Mouse (Mus musculus) heart, postnatal 0 days (tissue): ENCODE data around the gene Nceh1.

Experiments
- CTCF ChIP-seq: IDR thresholded peaks from 2 replicates; pipeline ENCODE4 v1.5.1; 2016; ENCODE audit warnings: antibody characterized with exemption, control low read depth, low read depth
- EP300 ChIP-seq: IDR thresholded peaks from 2 replicates; pipeline ENCODE4 v1.6.1; 2016; ENCODE audit warnings: antibody characterized with exemption, low read depth

DNA sequence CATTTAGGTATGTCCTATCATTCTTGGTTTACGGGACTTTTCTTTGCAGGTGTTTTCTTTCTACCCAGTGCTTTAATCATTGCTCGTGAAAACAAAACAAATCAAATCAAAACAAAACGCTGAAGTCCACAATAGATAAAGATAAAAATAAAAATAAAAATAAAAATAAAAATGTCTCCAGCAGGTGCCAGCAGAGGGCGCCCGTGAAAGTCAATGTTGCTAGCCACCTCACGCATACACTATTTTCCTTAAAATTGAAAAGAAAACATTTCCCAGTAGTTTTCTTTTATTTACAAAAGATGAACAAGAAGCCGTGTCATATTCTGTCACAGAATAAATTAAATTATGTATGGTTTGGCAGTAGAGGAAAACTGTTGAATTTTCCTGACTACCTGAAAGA is 68.2 kb downstream of the Nceh1 start:
- peak; percentile 29; the same call in 1 of the 2 replicates for TF ChIP-seq CTCF
- TF ChIP-seq EP300: no peak
